ENCODE assay signal across 10 mouse cellular contexts in genomic region chrY:90738841-90739530, GRCm38 (mm10). TPM values are rescaled to one million over a fixed set of nuclear protein-coding genes. Genes with fewer than 3 reads are reported as not detected.
A peak's percentile ranks its signal among the peaks of the same experiment; 100 is the strongest.
DNase-seq lines count a peak whose midpoint lies in the region; ATAC-seq and TF ChIP-seq lines count a peak whose summit lies in the region.
"Not testable (repeated sequence)": the region's sequence is repeated elsewhere in the genome, so short reads cannot be mapped to it uniquely, and the experiment has no call there.
"Had no signal": no experiment of that assay in that cellular context is flagged by ENCODE, and none has a peak within 500 bp of the region (broad histone marks: within the 10 kb centered on the region; RNA-seq: fewer than 3 reads in every experiment).

No protein-coding gene starts in this region.

- H3K9ac ChIP-seq in embryonic facial prominence, embryonic 15.5 days; heart, adult 2 months (ENCODE audit: low read depth, low read length); limb, embryonic 15.5 days; stomach, embryonic 14.5 days (replicated peaks; ENCODE audit: low read depth, low read length): not testable (repeated sequence)

- not testable (repeated sequence) for H3K4me2 ChIP-seq in embryonic facial prominence, embryonic 15.5 days (replicated peaks); limb, embryonic 15.5 days; stomach, embryonic 14.5 days (replicated peaks; ENCODE audit: low read depth, low read length)

- not testable (repeated sequence) for H3K4me3 ChIP-seq in embryonic facial prominence, embryonic 15.5 days (replicated peaks); heart, adult 2 months; limb, embryonic 15.5 days; stomach, embryonic 14.5 days (ENCODE audit: low read depth, low read length)

- peak; percentile 32 for ATAC-seq in embryonic facial prominence, embryonic 15.5 days (ENCODE audit: insufficient number of reproducible peaks, low FRiP score, low TSS enrichment, low read depth)
- peak; percentile 15 for ATAC-seq in limb, embryonic 15.5 days (ENCODE audit: insufficient number of reproducible peaks, low FRiP score, low TSS enrichment, low read depth)
- peak; percentile 4; the same call in 1 of the 2 replicates for ATAC-seq in monocyte, adult 5-6 weeks (replicated peaks; ENCODE audit: insufficient number of reproducible peaks, low FRiP score, low TSS enrichment, poor library complexity, severe bottlenecking)
- peak; percentile 11 for ATAC-seq in stomach, embryonic 14.5 days (ENCODE audit: insufficient number of reproducible peaks, insufficient read depth, low FRiP score, low read depth)

- not testable (repeated sequence) for TF ChIP-seq POLR2A in heart, adult 2 months (IDR thresholded peaks at IDR 0.05; ENCODE audit: insufficient read depth, low read depth, low read length)

- not testable (repeated sequence) for TF ChIP-seq EP300 in heart, adult 2 months (IDR thresholded peaks at IDR 0.05; ENCODE audit: insufficient read depth, low read depth, low read length)

- intact Hi-C loops in heart, adult 2 months (cut with DNase I): not testable (repeated sequence)

- 71% methylated on average over 28 of the region's 28 CpGs for WGBS in embryonic facial prominence, embryonic 15.5 days
- 71% methylated on average over 28 of the region's 28 CpGs for WGBS in heart, adult 2 months
- WGBS in limb, embryonic 15.5 days: 70% methylated on average over 28 of the region's 28 CpGs
- 82% methylated on average over 28 of the region's 28 CpGs for WGBS in stomach, embryonic 14.5 days

- not testable (repeated sequence) for H3K27ac ChIP-seq in embryonic facial prominence, embryonic 15.5 days (replicated peaks); heart, adult 2 months; limb, embryonic 15.5 days; stomach, embryonic 14.5 days (ENCODE audit: low read length)

- DNase-seq in CD4-positive helper T cell, adult 2 months (ENCODE audit: low read depth, low spot score): peak; percentile 74
- DNase-seq in brain, adult 2 months (ENCODE audit: low read depth, low spot score): peak; percentile 61
- DNase-seq in heart, adult 2 months: peak; percentile 34 to 49
- peak; percentile 41 for DNase-seq in kidney, adult 18-20 months

- peaks cover 37% of the 10 kb centered on the region for H3K36me3 ChIP-seq in embryonic facial prominence, embryonic 15.5 days
- H3K36me3 ChIP-seq in heart, adult 2 months (ENCODE audit: control insufficient read depth, insufficient read depth, low read length): not testable (repeated sequence)
- H3K36me3 ChIP-seq in limb, embryonic 15.5 days: peaks cover 33% of the 10 kb centered on the region
- peaks cover 45% of the 10 kb centered on the region for H3K36me3 ChIP-seq in stomach, embryonic 14.5 days (ENCODE audit: control insufficient read depth, insufficient read depth, low read length)

- not testable (repeated sequence) for H3K27me3 ChIP-seq in embryonic facial prominence, embryonic 15.5 days; heart, adult 2 months (ENCODE audit: control insufficient read depth, insufficient read depth, low read length); limb, embryonic 15.5 days; stomach, embryonic 14.5 days (ENCODE audit: control insufficient read depth, insufficient read depth, low read length)

- H3K4me1 ChIP-seq in embryonic facial prominence, embryonic 15.5 days; heart, adult 2 months (ENCODE audit: control insufficient read depth, insufficient read depth, low read length); limb, embryonic 15.5 days; stomach, embryonic 14.5 days (ENCODE audit: control insufficient read depth, insufficient read depth, low read length): not testable (repeated sequence)

- not testable (repeated sequence) for TF ChIP-seq CTCF in heart, adult 2 months (IDR thresholded peaks at IDR 0.05)

- H3K9me3 ChIP-seq in embryonic facial prominence, embryonic 15.5 days (replicated peaks): peaks cover 38% of the 10 kb centered on the region
- H3K9me3 ChIP-seq in limb, embryonic 15.5 days: peaks cover 27% of the 10 kb centered on the region
- H3K9me3 ChIP-seq in stomach, embryonic 14.5 days (ENCODE audit: control insufficient read depth, low read depth, low read length): peaks cover 46% of the 10 kb centered on the region

- H3K79me2 ChIP-seq in heart, adult 2 months (replicated peaks; ENCODE audit: control insufficient read depth, insufficient read depth, low read length): not testable (repeated sequence)

RNA-seq across cellular contexts. Expression of gene Gm21860, which starts 15.6 kb away (rescaled TPM):
- polyA plus RNA-seq in embryonic facial prominence, embryonic 15.5 days (2015; fragmentation: Nextera tagmentation; extraction: Ambion mirVana): not detected in 2 replicates
- total RNA-seq in heart, adult 2 months (2021): not detected
- not detected in 2 replicates for polyA plus RNA-seq in heart, adult 2 months (2012; rRNA removed)
- not detected in 2 replicates for polyA plus RNA-seq in limb, embryonic 15.5 days (2015; fragmentation: Nextera tagmentation; extraction: Ambion mirVana)
- not detected in 3 replicates for total RNA-seq in monocyte, adult 5-6 weeks (2017)
- not detected in 2 replicates for polyA plus RNA-seq in stomach, embryonic 14.5 days (2014; fragmentation: Nextera tagmentation; extraction: Ambion mirVana)
- total RNA-seq: heart, postnatal 10 days had no signal
- polyA plus RNA-seq: midbrain, embryonic 15.5 days had no signal

RNA-seq across cellular contexts. Expression of gene Gm47283, which starts 45.6 kb away (rescaled TPM):
- not detected in 2 replicates for polyA plus RNA-seq in embryonic facial prominence, embryonic 15.5 days (2015; fragmentation: Nextera tagmentation; extraction: Ambion mirVana)
- not detected for total RNA-seq in heart, adult 2 months (2021)
- polyA plus RNA-seq in heart, adult 2 months (2012; rRNA removed): not detected in 2 replicates
- not detected in 2 replicates for polyA plus RNA-seq in limb, embryonic 15.5 days (2015; fragmentation: Nextera tagmentation; extraction: Ambion mirVana)
- total RNA-seq in monocyte, adult 5-6 weeks (2017): not detected in 3 replicates
- polyA plus RNA-seq in stomach, embryonic 14.5 days (2014; fragmentation: Nextera tagmentation; extraction: Ambion mirVana): not detected in 2 replicates
- total RNA-seq: heart, postnatal 10 days had no signal
- polyA plus RNA-seq: midbrain, embryonic 15.5 days had no signal
